Mouse (Mus musculus): ENCODE results near the gene Pcdh7.

DNA sequence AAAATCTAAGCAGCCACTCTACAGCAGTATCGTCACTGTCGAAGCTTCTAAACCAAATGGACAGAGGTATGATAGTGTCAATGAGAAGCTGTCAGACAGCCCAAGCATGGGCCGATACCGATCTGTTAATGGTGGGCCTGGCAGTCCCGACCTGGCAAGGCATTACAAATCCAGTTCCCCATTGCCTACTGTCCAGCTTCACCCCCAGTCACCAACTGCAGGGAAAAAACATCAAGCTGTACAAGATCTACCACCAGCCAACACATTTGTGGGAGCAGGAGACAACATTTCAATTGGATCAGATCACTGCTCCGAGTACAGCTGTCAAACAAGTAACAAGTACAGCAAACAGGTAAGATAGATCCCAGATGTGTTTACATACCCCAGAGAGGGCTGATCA is 4.2 kb downstream of the Pcdh7 start:
- TF ChIP-seq POLR2A (IDR thresholded peaks at IDR 0.05; ENCODE audit: borderline replicate concordance, control insufficient read depth, low read depth, low read length) (no peak), CTCF (IDR thresholded peaks at IDR 0.05; ENCODE audit: control insufficient read depth, insufficient read depth, low read length) (no peak)
